Mouse (Mus musculus) G1E (cell line): Measurements from ENCODE around the gene Kdelc1.

Source experiments
- CTCF ChIP-seq: IDR thresholded peaks from 2 replicates; pipeline ENCODE4 v1.5.1; 2012; ENCODE audit warnings: low read depth, low read length, inconsistent platforms, mixed read lengths
- POLR2AphosphoS5 ChIP-seq: IDR thresholded peaks from 2 replicates; pipeline ENCODE4 v1.6.1; 2012; ENCODE audit warnings: low read depth, low read length, inconsistent platforms; ENCODE audit not compliant: insufficient replicate concordance

- TF ChIP-seq CTCF (no peak), POLR2AphosphoS5 (no peak)
Measured at GRCm38 (mm10) chr1:44101448-44102225, 17.0 kb downstream of the Kdelc1 start.
